Mouse (Mus musculus) layer of hippocampus, adult 6 months (tissue): ENCODE results near the gene Ftl1. TPM values are rescaled to one million over a fixed set of nuclear protein-coding genes. Genes with fewer than 3 reads are reported as not detected.

Experiments used
- long read RNA-seq, 2 experiments: library from polyadenylated mRNA; unstranded; transcript quantifications; one replicate each; pipeline ENCODE4 v2.0.0; 2019 to 2020
- microRNA-seq: library from miRNA; unstranded; fragments of <30 nt; microRNA quantifications from one replicate; pipeline ENCODE4 v1.2.0, GENCODE M21; 2020
- polyA plus RNA-seq: library from polyadenylated mRNA; unstranded; fragments of <200 nt; fragmentation: Nextera tagmentation; gene quantifications from 2 replicates; pipeline ENCODE4 v1.2.3, GENCODE M21; 2021

Ftl1 gene
- polyA plus RNA-seq = 1,695 and 1,748 TPM in 2 replicates
- long read RNA-seq, experiment 1, transcript Ftl1-201 (4 exons, 968 nt) = major isoform, 1,482 of 1,532 reads
- long read RNA-seq, experiment 1, transcript Ftl1-203 (4 exons, 710 nt) = minor isoform, 11 of 1,532 reads
- long read RNA-seq, experiment 1, transcript Ftl1-205 (3 exons, 825 nt) = minor isoform, 35 of 1,532 reads
- long read RNA-seq, experiment 1, partial matches to known transcripts = 0 of 1,532 reads
- long read RNA-seq, experiment 1, other reads (novel, unspliced or antisense) = 0 of 1,532 reads
- long read RNA-seq, experiment 2, transcript Ftl1-201 (4 exons, 968 nt) = major isoform, 420 of 428 reads
- long read RNA-seq, experiment 2, transcript Ftl1-205 (3 exons, 825 nt) = minor isoform, 5 of 428 reads
- long read RNA-seq, experiment 2, partial matches to known transcripts = 0 of 428 reads
- long read RNA-seq, experiment 2, other reads (novel, unspliced or antisense) = 1 of 428 reads

DNA sequence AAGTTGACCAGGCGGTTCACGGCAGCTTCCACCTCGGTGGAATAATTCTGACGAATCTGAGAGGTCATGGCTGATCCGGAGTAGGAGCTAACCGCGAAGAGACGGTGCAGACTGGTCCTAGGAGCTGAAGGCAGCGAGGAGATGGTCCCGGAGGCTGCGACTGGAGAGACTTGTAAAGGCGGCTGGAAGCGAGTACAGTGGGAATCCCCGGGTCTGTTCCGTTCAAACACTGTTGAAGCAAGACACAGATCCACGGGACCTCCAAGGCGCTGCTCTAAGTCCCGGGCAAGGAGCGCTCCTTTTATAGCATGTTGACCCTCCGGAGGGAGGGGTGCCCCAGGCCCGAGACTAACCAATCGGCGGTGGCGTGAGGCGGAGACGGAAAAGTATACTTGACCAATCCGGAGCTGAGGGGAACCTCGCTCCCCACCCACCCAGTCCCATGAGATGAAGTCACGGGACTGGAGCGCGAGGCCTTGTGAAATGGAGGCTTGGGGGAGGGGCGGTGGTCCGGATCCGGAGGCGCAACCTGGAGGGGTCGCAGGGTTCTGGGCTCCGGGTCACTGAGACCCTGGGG lies at the start of gene Ftl1:
Gene Ftl1, minus strand, starts transcription at position 321 of the 577 bp plus-strand sequence.

DNA sequence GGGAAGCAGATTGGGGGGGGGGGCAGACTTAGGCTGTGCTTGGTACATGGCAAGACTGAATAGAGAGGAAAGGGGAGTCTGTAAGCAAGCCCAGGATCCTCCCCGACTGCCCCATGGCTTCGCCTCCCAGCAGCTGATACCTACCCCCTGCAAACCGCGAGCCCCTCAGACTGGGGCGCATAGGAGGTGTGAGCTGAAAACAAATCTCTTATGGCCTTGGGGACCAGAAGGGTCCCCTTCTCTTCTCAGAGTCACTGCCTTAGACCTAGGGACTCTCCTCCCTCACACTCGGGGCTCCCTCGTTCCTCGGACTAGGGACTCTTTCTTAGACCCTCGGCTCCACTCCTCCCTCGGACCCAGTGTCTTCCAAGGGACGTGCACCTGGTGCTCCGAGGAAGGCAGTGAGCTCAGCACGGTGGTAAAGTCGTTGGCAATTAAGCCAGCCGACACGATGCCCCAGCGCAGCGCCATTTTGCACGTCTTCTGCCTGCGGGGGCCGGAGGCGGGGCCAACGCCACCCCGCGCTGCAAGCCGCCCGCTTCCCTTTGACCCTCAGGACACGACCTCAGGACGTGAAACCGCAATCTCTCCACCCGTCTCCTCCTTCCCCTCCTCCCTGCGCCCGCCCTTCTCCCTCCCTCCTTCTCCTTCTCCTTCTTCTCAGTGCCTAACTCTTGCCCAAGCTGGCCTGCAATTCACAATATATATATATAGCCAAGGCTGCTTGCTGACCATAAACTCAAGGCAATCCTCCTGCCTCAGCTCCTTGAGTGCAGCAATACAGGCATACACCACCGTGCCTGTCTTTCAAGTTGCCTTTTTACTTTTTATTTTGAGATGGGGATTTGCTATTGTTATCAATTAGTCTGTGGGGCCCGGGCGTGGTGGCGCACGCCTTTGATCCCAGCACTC lies 28.9 kb upstream of the Ftl1 start, which contains the start of gene Dhdh:
Gene Dhdh, minus strand, starts transcription at position 513 of the 912 bp plus-strand sequence.

DNA sequence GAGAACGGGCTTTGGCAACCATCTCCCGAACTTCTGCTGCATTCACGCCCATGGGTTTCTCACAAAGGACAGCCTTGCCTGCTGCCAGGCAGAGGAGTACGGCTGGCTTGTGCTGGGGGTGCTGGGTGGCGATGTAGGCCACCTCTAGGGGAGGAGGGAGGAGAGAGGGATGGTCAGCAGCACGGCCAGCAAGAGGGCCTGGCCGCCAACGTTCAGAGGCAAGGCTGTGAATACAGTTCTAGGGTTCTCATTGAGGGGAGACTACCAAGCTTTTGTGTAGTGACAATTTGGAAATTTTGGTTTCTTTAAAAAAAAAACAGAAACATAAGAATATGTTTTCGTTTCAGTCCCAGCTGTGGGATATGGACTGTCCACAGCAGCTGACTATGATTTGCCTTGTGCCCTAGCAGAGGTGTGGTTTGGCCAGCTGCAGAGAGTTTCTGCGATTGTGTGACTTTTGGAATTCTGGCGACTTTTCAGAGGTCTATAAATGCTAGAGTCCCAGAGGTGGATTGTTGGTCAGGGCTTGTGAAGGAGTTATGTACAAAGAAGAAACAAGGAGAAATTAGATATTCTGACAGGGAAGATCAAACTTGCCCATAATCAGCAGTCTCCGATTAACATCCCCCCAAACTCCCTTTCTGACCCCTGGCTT lies 27.2 kb upstream of the Ftl1 start, which contains the start of gene Gm45808:
Gene Gm45808, minus strand, starts transcription at position 51 of the 655 bp plus-strand sequence.

DNA sequence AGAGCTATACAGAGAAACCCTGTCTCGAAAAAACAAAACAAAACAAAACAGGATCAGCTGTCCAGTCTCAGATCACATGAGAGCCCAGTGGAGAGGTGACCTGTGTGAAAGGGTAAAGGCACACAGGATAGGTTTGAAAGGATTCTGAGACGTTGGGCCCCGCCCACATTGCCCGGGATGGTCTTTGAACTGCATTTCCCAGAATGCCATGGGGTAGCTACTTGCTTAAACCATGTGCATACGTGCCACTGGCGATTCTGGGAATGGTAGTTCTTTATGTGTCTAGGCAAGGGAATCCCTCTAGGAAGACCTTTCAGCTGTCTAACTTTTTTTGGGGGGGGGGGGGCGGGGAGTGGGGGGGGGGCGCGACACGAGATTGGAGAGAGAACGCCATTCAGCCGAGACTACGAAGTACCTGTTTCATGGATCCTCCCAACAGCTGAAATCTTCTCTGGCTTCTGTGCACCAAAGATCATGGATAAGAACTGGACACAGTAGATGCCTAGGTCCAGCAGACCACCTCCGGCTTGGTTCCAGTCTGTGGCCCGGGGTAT lies 21.8 kb upstream of the Ftl1 start, which contains the start of gene Tulp2:
Gene Tulp2, plus strand, starts transcription at position 504 of the 554 bp plus-strand sequence.

DNA sequence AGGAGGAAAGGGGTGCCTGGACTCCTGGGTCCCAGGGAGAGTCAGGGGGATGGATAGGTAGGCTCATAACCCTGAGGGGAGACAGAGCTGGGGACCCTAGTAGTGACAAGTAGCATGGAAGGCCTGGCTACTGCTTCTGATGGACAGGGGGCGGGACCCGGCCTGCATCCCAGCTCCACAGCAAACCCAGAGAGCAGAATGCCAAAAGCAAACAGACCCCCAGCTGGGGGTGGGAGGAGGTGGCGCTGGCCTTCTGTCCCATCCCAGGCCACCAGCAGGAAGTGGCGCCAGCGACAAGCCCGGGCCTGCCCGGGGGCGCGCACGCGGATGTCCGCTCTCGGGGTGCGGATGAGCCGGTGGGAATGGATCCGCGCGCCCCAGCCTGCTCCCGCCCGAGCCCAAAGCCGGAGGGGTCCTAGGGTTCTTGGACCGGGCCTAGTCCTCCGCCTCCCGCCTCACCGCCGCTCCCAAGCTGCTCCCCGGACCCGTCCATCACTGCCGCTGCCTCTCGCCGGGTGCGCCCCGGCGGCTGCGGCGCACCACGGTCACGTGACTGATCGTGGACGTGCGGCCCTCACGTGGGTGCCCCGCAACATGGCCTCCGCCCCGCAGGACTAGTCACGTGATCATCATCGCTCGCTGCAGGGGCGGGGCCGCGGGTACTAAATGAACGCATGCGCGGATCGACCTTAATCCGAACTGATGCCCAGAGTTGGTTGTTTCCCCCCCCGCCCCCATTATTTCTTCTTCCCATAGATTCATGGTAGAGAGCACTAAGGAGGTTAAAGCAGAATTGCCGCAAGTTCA lies 6.8 kb upstream of the Ftl1 start, which contains the start of gene Bax:
Gene Bax, minus strand, starts transcription at position 616 of the 807 bp plus-strand sequence.

DNA sequence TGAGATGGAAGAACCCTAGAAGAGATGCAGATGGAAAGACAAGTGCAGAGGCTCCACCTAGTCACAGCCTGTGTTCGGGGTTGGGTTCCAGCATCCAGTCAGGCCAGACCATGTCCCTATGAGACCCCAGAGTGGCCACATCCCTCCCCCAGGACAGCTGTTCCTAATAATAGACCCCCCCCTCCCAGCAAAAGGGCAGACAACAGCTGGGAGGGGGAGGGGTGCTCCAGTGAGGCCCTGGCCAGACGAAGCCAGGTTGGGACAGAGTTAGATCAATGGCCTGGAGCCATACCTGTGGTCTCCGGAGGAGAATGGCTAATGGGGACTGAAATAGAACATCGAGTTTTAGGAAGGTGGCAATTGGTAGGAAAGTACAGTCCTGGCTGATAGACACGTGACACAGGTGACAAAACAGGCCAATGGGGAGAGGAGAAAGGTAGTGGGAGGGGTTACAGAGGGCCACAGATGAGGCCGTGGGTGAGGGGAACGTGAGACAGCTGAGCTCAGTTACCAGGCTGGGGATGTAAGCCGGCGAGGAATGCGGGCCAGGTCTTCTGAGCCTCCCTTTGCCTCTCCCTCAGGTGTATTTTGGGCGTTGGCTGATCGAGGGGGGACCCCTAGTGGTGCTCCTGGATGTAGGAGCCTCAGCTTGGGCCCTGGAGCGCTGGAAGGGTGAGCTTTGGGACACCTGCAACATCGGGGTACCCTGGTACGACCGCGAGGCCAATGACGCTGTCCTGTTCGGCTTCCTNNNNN lies 22.0 kb downstream of the Ftl1 start, which contains the start of gene Ruvbl2:
Gene Ruvbl2, minus strand, starts transcription at position 576 of the 756 bp plus-strand sequence.

DNA sequence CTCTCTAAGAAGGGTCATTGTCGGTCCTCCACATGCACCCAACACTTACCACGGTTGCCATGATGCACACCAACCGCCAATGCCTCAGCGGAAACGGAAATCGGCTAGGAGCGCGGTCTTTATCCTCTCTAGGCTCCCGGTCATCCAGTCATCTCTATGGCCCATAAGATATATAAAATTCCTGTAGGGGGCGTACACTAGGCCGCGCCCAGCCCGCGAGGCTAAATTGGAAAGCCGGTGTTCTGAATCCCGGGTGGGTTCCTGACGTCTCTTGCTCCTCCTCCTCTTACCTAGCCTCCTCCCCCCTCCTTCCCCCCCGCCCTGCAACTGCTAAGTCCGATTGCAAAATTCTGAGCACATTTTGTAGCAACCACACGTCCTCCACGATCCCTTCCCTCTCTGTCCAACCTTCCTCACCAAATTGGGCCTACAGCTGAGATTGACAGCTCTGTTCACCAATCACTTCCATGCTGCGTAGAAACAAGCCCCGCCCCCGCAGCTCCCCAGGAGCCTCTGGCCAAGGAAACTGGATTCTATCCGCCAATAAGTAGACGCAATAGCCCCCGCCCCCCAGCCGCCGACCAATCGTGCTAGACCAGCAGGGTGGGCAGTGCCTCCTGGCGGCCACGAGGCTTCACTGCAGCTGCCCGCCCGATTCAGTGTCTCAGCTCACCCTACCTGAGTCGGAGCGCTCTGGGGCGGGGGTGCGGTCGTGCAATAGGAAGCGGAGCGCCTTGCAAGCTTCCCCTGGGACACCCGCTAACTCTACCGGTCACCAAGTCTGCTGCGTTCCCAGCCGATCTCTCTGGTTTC lies 25.3 kb downstream of the Ftl1 start, which contains the start of gene Gys1:
Gene Gys1, plus strand, starts transcription at position 642 of the 813 bp plus-strand sequence.

DNA sequence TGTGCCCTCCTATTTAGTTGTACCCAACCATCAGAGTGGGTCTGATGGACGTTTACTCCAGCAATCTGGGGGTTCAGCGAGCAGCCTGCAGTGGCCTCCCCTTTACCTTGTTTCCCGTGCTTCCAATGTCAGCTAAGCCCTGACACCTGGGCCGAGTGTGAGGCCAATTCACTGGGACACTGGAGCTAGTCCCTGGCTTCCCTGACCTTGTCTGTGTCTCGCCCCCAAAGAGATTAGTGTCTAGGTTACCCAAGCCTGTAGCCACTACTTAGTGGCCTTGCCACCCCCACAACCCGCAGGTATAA lies 39.1 kb downstream of the Ftl1 start, which contains the start of gene Lhb:
Gene Lhb, plus strand, starts transcription at position 206 of the 305 bp plus-strand sequence.

DNA sequence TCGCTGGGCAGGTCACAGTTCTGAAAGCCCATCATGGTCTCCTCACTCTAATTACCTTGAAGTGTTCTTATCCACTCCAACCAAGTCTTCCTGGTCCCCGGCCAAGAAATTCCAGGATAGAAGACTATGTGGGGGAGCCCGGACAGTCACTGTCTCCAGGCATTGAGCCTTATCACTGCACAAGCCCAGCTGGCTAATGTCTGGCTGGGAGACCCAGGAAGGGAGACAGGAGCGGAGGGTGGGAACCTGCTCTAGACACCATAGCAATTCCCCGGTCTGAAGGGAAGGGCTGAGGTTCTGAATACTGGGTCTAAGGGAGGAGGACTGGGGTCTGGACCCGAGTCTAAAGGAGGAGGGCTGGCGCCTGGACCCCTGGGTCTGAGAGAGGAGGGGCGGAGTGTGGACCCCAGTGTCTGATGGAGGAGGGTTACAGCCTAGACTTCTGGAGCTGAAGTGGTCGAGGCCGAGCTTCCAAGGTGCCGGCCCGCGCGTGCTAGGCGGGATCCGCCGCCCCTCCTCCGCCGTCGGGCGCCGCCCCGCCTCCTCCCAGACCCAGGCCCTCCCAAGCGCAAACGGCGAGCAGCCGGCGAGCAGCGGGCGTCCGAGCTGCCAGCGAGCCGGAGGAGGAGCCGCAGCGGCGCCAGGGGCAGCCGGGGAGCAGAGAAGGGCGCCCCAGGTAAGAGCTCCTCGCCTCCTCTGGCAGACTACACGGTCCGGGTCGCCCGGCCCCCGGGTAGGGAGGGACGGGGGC lies 46.4 kb downstream of the Ftl1 start, which contains the start of gene Ntf5:
Gene Ntf5, plus strand, starts transcription at position 583 of the 751 bp plus-strand sequence.

Small RNA genes within 50 kb of the gene (microRNA-seq; reads per million reads assigned to microRNA genes)
- not detected for gene Gm22133

Other genes with a start within 250 kb of the Ftl1 start
- gene Dkkl1, start 247.7 kb downstream of the Ftl1 start, polyA plus RNA-seq = 5.1 and 7.3 TPM in 2 replicates
- 0.51 and 0.59 TPM in 2 replicates for gene Tead2, start 244.1 kb downstream of the Ftl1 start, polyA plus RNA-seq
- gene Cd37, start 220.8 kb downstream of the Ftl1 start, polyA plus RNA-seq = 11.8 and 14.4 TPM in 2 replicates
- gene Slc6a16, start 218.8 kb downstream of the Ftl1 start, polyA plus RNA-seq = 1.1 and 1.2 TPM in 2 replicates
- not detected in 2 replicates for gene Slc6a21, start 182.4 kb downstream of the Ftl1 start, polyA plus RNA-seq
- gene Trpm4, start 126.1 kb downstream of the Ftl1 start, polyA plus RNA-seq = 10.1 and 12.4 TPM in 2 replicates
- not detected in 2 replicates for gene Hrc, start 124.6 kb downstream of the Ftl1 start, polyA plus RNA-seq
- 8.7 and 11.6 TPM in 2 replicates for gene Ppfia3, start 92.9 kb downstream of the Ftl1 start, polyA plus RNA-seq
- 214 and 221 TPM in 2 replicates for gene Lin7b, start 89.3 kb downstream of the Ftl1 start, polyA plus RNA-seq
- 32.6 and 45.3 TPM in 2 replicates for gene Snrnp70, start 64.1 kb downstream of the Ftl1 start, polyA plus RNA-seq
- not detected in 2 replicates for gene Kcna7, start 54.2 kb downstream of the Ftl1 start, polyA plus RNA-seq
- gene Ntf5, start 46.2 kb downstream of the Ftl1 start, polyA plus RNA-seq = 0.11 and 0.30 TPM in 2 replicates
- 1.1 TPM in 1 of 2 replicates, not detected in the other for gene Lhb, start 39.1 kb downstream of the Ftl1 start, polyA plus RNA-seq
- 7.9 and 10.1 TPM in 2 replicates for gene Gys1, start 25.0 kb downstream of the Ftl1 start, polyA plus RNA-seq
- 50.0 and 53.1 TPM in 2 replicates for gene Ruvbl2, start 21.8 kb downstream of the Ftl1 start, polyA plus RNA-seq
- 86.7 and 94.4 TPM in 2 replicates for gene Bax, start 7.0 kb upstream of the Ftl1 start, polyA plus RNA-seq
- 0.13 and 0.14 TPM in 2 replicates for gene Tulp2, start 22.0 kb upstream of the Ftl1 start, polyA plus RNA-seq
- gene Gm45808, start 26.9 kb upstream of the Ftl1 start, polyA plus RNA-seq = not detected in 2 replicates
- 2.6 and 3.5 TPM in 2 replicates for gene Dhdh, start 28.9 kb upstream of the Ftl1 start, polyA plus RNA-seq
- 74.5 and 76.8 TPM in 2 replicates for gene Nucb1, start 50.5 kb upstream of the Ftl1 start, polyA plus RNA-seq
- 17.6 and 18.2 TPM in 2 replicates for gene Ppp1r15a, start 66.4 kb upstream of the Ftl1 start, polyA plus RNA-seq
- gene Plekha4, start 66.4 kb upstream of the Ftl1 start, polyA plus RNA-seq = 0.67 and 1.7 TPM in 2 replicates
- 0.43 TPM in 1 of 2 replicates, not detected in the other for gene Hsd17b14, start 95.0 kb upstream of the Ftl1 start, polyA plus RNA-seq
- gene Bcat2, start 110.3 kb upstream of the Ftl1 start, polyA plus RNA-seq = 7.0 and 8.5 TPM in 2 replicates
- gene Fgf21, start 155.6 kb upstream of the Ftl1 start, polyA plus RNA-seq = not detected in 2 replicates
- 0.08 TPM in 1 of 2 replicates, not detected in the other for gene Fut1, start 157.4 kb upstream of the Ftl1 start, polyA plus RNA-seq
- 0.09 TPM in 1 of 2 replicates, not detected in the other for gene Izumo1, start 161.9 kb upstream of the Ftl1 start, polyA plus RNA-seq
- 2.3 and 3.1 TPM in 2 replicates for gene Rasip1, start 167.6 kb upstream of the Ftl1 start, polyA plus RNA-seq
- 1.1 and 1.2 TPM in 2 replicates for gene Mamstr, start 180.1 kb upstream of the Ftl1 start, polyA plus RNA-seq
- gene Fut2, start 206.5 kb upstream of the Ftl1 start, polyA plus RNA-seq = 0.10 and 0.16 TPM in 2 replicates
- gene Ntn5, start 224.1 kb upstream of the Ftl1 start, polyA plus RNA-seq = 5.2 and 6.6 TPM in 2 replicates
- gene Sec1, start 234.5 kb upstream of the Ftl1 start, polyA plus RNA-seq = 0.15 and 0.36 TPM in 2 replicates
- gene Car11, start 240.0 kb upstream of the Ftl1 start, polyA plus RNA-seq = 39.6 and 49.9 TPM in 2 replicates
- 49.2 and 52.8 TPM in 2 replicates for gene Dbp, start 245.2 kb upstream of the Ftl1 start, polyA plus RNA-seq